Mouse (Mus musculus) heart, embryonic 10.5 days (tissue): ENCODE results near the gene Slc13a3. TPM values are rescaled to one million over a fixed set of nuclear protein-coding genes. Genes with fewer than 3 reads are reported as not detected.
A peak's percentile ranks its signal among the peaks of the same experiment; 100 is the strongest.

Experiments
- DNase-seq: peaks from one replicate; pipeline ENCODE4 v3.0.0-alpha.2; 2017; ENCODE audit warnings: low spot score
- H3K27ac ChIP-seq: fragments of 300-500 bp; sonication (generic); 2 replicates; pipeline ENCODE4 v1.5.1; 2016; ENCODE audit warnings: mild to moderate bottlenecking
- H3K27me3 ChIP-seq: fragments of 300-500 bp; sonication (generic); 2 replicates; pipeline ENCODE4 v1.6.1; 2016; ENCODE audit warnings: mild to moderate bottlenecking; ENCODE audit not compliant: poor library complexity, insufficient read depth, severe bottlenecking
- H3K36me3 ChIP-seq: fragments of 300-500 bp; sonication (generic); 2 replicates; pipeline ENCODE4 v1.6.1; 2016; ENCODE audit warnings: mild to moderate bottlenecking, moderate library complexity
- H3K4me1 ChIP-seq: fragments of 300-500 bp; sonication (generic); 2 replicates; pipeline ENCODE4 v1.6.1; 2016; ENCODE audit warnings: mild to moderate bottlenecking
- H3K4me3 ChIP-seq: fragments of 300-500 bp; sonication (generic); 2 replicates; pipeline ENCODE4 v1.5.1; 2016; ENCODE audit warnings: mild to moderate bottlenecking, moderate library complexity
- H3K9me3 ChIP-seq: fragments of 300-500 bp; sonication (generic); 2 replicates; pipeline ENCODE4 v1.6.1; 2016; ENCODE audit warnings: mild to moderate bottlenecking, moderate library complexity
- WGBS: fragments of 180-500 bp; shearing (Covaris S2); methylation state at CpG from one replicate; pipeline ENCODE4 v1.1.7; 2016; 5-methylcytosine and 5-hydroxymethylcytosine counted together
- polyA plus RNA-seq: library from polyadenylated mRNA; unstranded; fragments of >200 nt; fragmentation: Nextera tagmentation; extraction: Ambion mirVana; gene quantifications from 2 replicates; pipeline ENCODE4 v1.2.1, GENCODE M21; 2016

Slc13a3 gene
- polyA plus RNA-seq, 1 experiment from 2014 or later, result 0.53 TPM

GRCm38 (mm10) chr2:165419670-165420111, 53.3 kb downstream of the Slc13a3 start:
- Histone ChIP-seq H3K4me3 (no peak overlapping the region), H3K36me3 (no peaks in the 10 kb centered on the region), H3K27ac (0 out of 2 replicates have a peak overlapping the region, but pooled peaks have one; percentile 17), H3K9me3 (no peaks in the 10 kb centered on the region), H3K4me1 (peaks cover 42% of the 10 kb centered on the region), H3K27me3 (0 out of 2 replicates have a peak, but pooled peaks cover 5% of the 10 kb centered on the region)
- WGBS, result 81% methylated on average over 4 of the region's 4 CpGs
- no peak for DNase-seq

- Histone ChIP-seq H3K9me3 (no peaks in the 10 kb centered on the region), H3K27me3 (0 out of 2 replicates have a peak, but pooled peaks cover 5% of the 10 kb centered on the region)
- 89% methylated on average over 2 of the region's 2 CpGs for WGBS
These were observed 54.5 kb downstream of the Slc13a3 start for GRCm38 (mm10) chr2:165418577-165418976.

GRCm38 (mm10) chr2:165417291-165417690, 55.7 kb downstream of the Slc13a3 start:
- Histone ChIP-seq H3K4me3 (no peak overlapping the region), H3K4me1 (peaks cover 50% of the 10 kb centered on the region), H3K27ac (peak overlapping the region; percentile 59), H3K27me3 (0 out of 2 replicates have a peak, but pooled peaks cover 5% of the 10 kb centered on the region), H3K36me3 (no peaks in the 10 kb centered on the region), H3K9me3 (no peaks in the 10 kb centered on the region)
- 70% methylated on average over 7 of the region's 7 CpGs for WGBS
- DNase-seq, result no peak

More at GRCm38 (mm10) chr2:165418577-165418976, 54.5 kb downstream of the Slc13a3 start:
- Histone ChIP-seq H3K27ac (no peak overlapping the region), H3K4me1 (peaks cover 50% of the 10 kb centered on the region), H3K36me3 (no peaks in the 10 kb centered on the region), H3K4me3 (no peak overlapping the region)
- no peak for DNase-seq

- DNase-seq, result no peak
- no peak overlapping the region for H3K27ac ChIP-seq
These were observed 57.2 kb downstream of the Slc13a3 start for GRCm38 (mm10) chr2:165415795-165416194.

GRCm38 (mm10) chr2:165415141-165415721, 57.8 kb downstream of the Slc13a3 start:
- Histone ChIP-seq H3K4me3 (no peak overlapping the region), H3K27me3 (peaks cover 8% of the 10 kb centered on the region; the same call in 1 of the 2 replicates)

More at GRCm38 (mm10) chr2:165415795-165416194, 57.2 kb downstream of the Slc13a3 start:
- WGBS, result 67% methylated on average over 6 of the region's 6 CpGs
- Histone ChIP-seq H3K4me3 (no peak overlapping the region), H3K36me3 (no peaks in the 10 kb centered on the region), H3K4me1 (peaks cover 50% of the 10 kb centered on the region), H3K9me3 (no peaks in the 10 kb centered on the region), H3K27me3 (peaks cover 8% of the 10 kb centered on the region; the same call in 1 of the 2 replicates)

GRCm38 (mm10) chr2:165414321-165414720, 58.7 kb downstream of the Slc13a3 start:
- WGBS, result 66% methylated on average over 5 of the region's 5 CpGs
- Histone ChIP-seq H3K27ac (peak overlapping the region; percentile 42; the same call in 1 of the 2 replicates), H3K36me3 (no peaks in the 10 kb centered on the region)

More at GRCm38 (mm10) chr2:165415141-165415721, 57.8 kb downstream of the Slc13a3 start:
- Histone ChIP-seq H3K36me3 (no peaks in the 10 kb centered on the region), H3K9me3 (no peaks in the 10 kb centered on the region), H3K27ac (0 out of 2 replicates have a peak overlapping the region, but pooled peaks have one; percentile 42), H3K4me1 (peaks cover 45% of the 10 kb centered on the region)
- 50% methylated on average over 11 of the region's 11 CpGs for WGBS
- no peak for DNase-seq

GRCm38 (mm10) chr2:165413884-165414283, 59.1 kb downstream of the Slc13a3 start:
- H3K4me3 ChIP-seq, result no peak overlapping the region
- no peaks in the 10 kb centered on the region for H3K9me3 ChIP-seq
- WGBS, result 63% methylated on average over 3 of the region's 3 CpGs
- no peak overlapping the region; the same call in 1 of the 2 replicates for H3K27ac ChIP-seq
- peaks cover 34% of the 10 kb centered on the region for H3K4me1 ChIP-seq
- no peaks in the 10 kb centered on the region for H3K36me3 ChIP-seq
- DNase-seq, result no peak
- peaks cover 12% of the 10 kb centered on the region; the same call in 1 of the 2 replicates for H3K27me3 ChIP-seq

More at GRCm38 (mm10) chr2:165414321-165414720, 58.7 kb downstream of the Slc13a3 start:
- H3K4me1 ChIP-seq, result peaks cover 37% of the 10 kb centered on the region
- no peaks in the 10 kb centered on the region for H3K9me3 ChIP-seq
- H3K4me3 ChIP-seq, result no peak overlapping the region
- H3K27me3 ChIP-seq, result peaks cover 9% of the 10 kb centered on the region; the same call in 1 of the 2 replicates
- no peak for DNase-seq

GRCm38 (mm10) chr2:165407700-165408301, 65.2 kb downstream of the Slc13a3 start:
- 44% methylated on average over 10 of the region's 10 CpGs for WGBS
- no peak for DNase-seq
- Histone ChIP-seq H3K9me3 (no peaks in the 10 kb centered on the region), H3K27ac (no peak overlapping the region), H3K4me1 (peaks cover 18% of the 10 kb centered on the region), H3K4me3 (no peak overlapping the region), H3K27me3 (peaks cover 12% of the 10 kb centered on the region), H3K36me3 (no peaks in the 10 kb centered on the region)

- Histone ChIP-seq H3K9me3 (no peaks in the 10 kb centered on the region), H3K27ac (0 out of 2 replicates have a peak overlapping the region, but pooled peaks have one; percentile 10), H3K36me3 (no peaks in the 10 kb centered on the region), H3K27me3 (peaks cover 8% of the 10 kb centered on the region; the same call in 1 of the 2 replicates), H3K4me1 (peaks cover 36% of the 10 kb centered on the region), H3K4me3 (no peak overlapping the region)
- DNase-seq, result no peak
- WGBS, result 35% methylated on average over 6 of the region's 6 CpGs
These were observed 67.7 kb downstream of the Slc13a3 start for GRCm38 (mm10) chr2:165405351-165405750.

GRCm38 (mm10) chr2:165404951-165405350, 68.1 kb downstream of the Slc13a3 start:
- Histone ChIP-seq H3K4me3 (no peak overlapping the region), H3K9me3 (no peaks in the 10 kb centered on the region), H3K36me3 (no peaks in the 10 kb centered on the region), H3K4me1 (peaks cover 36% of the 10 kb centered on the region), H3K27me3 (peaks cover 8% of the 10 kb centered on the region; the same call in 1 of the 2 replicates), H3K27ac (0 out of 2 replicates have a peak overlapping the region, but pooled peaks have one; percentile 10)
- WGBS, result 65% methylated on average over 9 of the region's 9 CpGs
- DNase-seq, result no peak

- H3K27me3 ChIP-seq, result no peaks in the 10 kb centered on the region
- peak overlapping the region; percentile 42; the same call in 1 of the 2 replicates for H3K27ac ChIP-seq
- no peak overlapping the region for H3K4me3 ChIP-seq
- DNase-seq, result no peak
- WGBS, result 61% methylated on average over 15 of the region's 15 CpGs
- no peaks in the 10 kb centered on the region for H3K36me3 ChIP-seq
- no peaks in the 10 kb centered on the region for H3K9me3 ChIP-seq
- peaks cover 39% of the 10 kb centered on the region for H3K4me1 ChIP-seq
These were observed 74.8 kb downstream of the Slc13a3 start for GRCm38 (mm10) chr2:165398164-165398785.

GRCm38 (mm10) chr2:165397502-165398163, 75.4 kb downstream of the Slc13a3 start:
- DNase-seq, result no peak
- 70% methylated on average over 23 of the region's 23 CpGs for WGBS
- no peaks in the 10 kb centered on the region for H3K9me3 ChIP-seq
- H3K27ac ChIP-seq, result peak overlapping the region; percentile 42
- H3K36me3 ChIP-seq, result no peaks in the 10 kb centered on the region
- no peaks in the 10 kb centered on the region for H3K27me3 ChIP-seq
- H3K4me3 ChIP-seq, result no peak overlapping the region
- H3K4me1 ChIP-seq, result peaks cover 39% of the 10 kb centered on the region
